Mouse (Mus musculus): ENCODE data around the gene Hist1h2ba.

- no peak for TF ChIP-seq CTCF (IDR thresholded peaks at IDR 0.05; ENCODE audit: borderline replicate concordance, insufficient read depth, low read depth, low read length)
- TF ChIP-seq POLR2A (IDR thresholded peaks at IDR 0.05; ENCODE audit: borderline replicate concordance, insufficient read depth, low read length) = no peak
These were observed 31.0 kb upstream of the Hist1h2ba start for GRCm38 (mm10) chr13:23964909-23965308.

All from cerebellum, adult 2 months (tissue).